Mouse (Mus musculus) neural tube, embryonic 11.5 days (tissue): ENCODE measurements around the gene Abca7. TPM values are rescaled to one million over a fixed set of nuclear protein-coding genes. Genes with fewer than 3 reads are reported as not detected.
A peak's percentile ranks its signal among the peaks of the same experiment; 100 is the strongest.
"Not testable (repeated sequence)": the region's sequence is repeated elsewhere in the genome, so short reads cannot be mapped to it uniquely, and the experiment has no call there.

Experiments
- ATAC-seq: fragments of 200-750 bp; cut with Nextera tagmentation; 2 replicates; pipeline ENCODE4 v1.8.0; 2017; ENCODE audit warnings: moderate number of reproducible peaks, mild to moderate bottlenecking, moderate TSS enrichment, moderate library complexity; ENCODE audit not compliant: insufficient read depth, low FRiP score, low TSS enrichment
- DNase-seq: peaks from one replicate; pipeline ENCODE4 v3.0.0-alpha.2; 2015; ENCODE audit warnings: low spot score
- H3K27ac ChIP-seq: fragments of 300-500 bp; sonication (generic); 2 replicates; pipeline ENCODE4 v1.5.1; 2014; ENCODE audit warnings: low read depth, mild to moderate bottlenecking, low read length
- H3K27me3 ChIP-seq: fragments of 300-500 bp; sonication (generic); 2 replicates; pipeline ENCODE4 v1.6.1; 2014; ENCODE audit warnings: mild to moderate bottlenecking, low read length, mixed read lengths; ENCODE audit not compliant: control insufficient read depth, insufficient read depth
- H3K36me3 ChIP-seq: fragments of 300-500 bp; sonication (generic); 2 replicates; pipeline ENCODE4 v1.6.1; 2014; ENCODE audit warnings: mild to moderate bottlenecking, low read length, moderate library complexity, mixed read lengths; ENCODE audit not compliant: control insufficient read depth, insufficient read depth
- H3K4me1 ChIP-seq: fragments of 300-500 bp; sonication (generic); 2 replicates; pipeline ENCODE4 v1.6.1; 2014; ENCODE audit warnings: low read length, mixed read lengths; ENCODE audit not compliant: control insufficient read depth, insufficient read depth
- H3K4me2 ChIP-seq: fragments of 300-500 bp; sonication (generic); 2 replicates; pipeline ENCODE4 v1.6.1; 2014; ENCODE audit warnings: low read depth, mild to moderate bottlenecking, moderate library complexity
- H3K4me3 ChIP-seq: fragments of 300-500 bp; sonication (generic); 2 replicates; pipeline ENCODE4 v1.5.1; 2014; ENCODE audit warnings: low read depth, low read length
- H3K9ac ChIP-seq: fragments of 300-500 bp; sonication (generic); 2 replicates; pipeline ENCODE4 v1.6.1; 2014; ENCODE audit warnings: mild to moderate bottlenecking, low read length
- H3K9me3 ChIP-seq: fragments of 300-500 bp; sonication (generic); 2 replicates; pipeline ENCODE4 v1.6.1; 2016; ENCODE audit warnings: low read length; ENCODE audit not compliant: control insufficient read depth
- WGBS: fragments of 180-500 bp; shearing (Covaris S2); extraction: QIAGEN DNeasy Blood & Tissue Kit; methylation state at CpG from one replicate; pipeline ENCODE4 v1.1.7; 2014; 5-methylcytosine and 5-hydroxymethylcytosine counted together
- polyA plus RNA-seq: library from polyadenylated mRNA; unstranded; fragments of >200 nt; fragmentation: Nextera tagmentation; extraction: Ambion mirVana; gene quantifications from 2 replicates; pipeline ENCODE4 v1.2.1, GENCODE M21; 2014

The Abca7 gene
- polyA plus RNA-seq, 1 experiment from 2014 or later, result 7.0 TPM

GRCm38 (mm10) chr10:79958140-79958816 is 38.0 kb upstream of the Abca7 start:
- H3K27ac ChIP-seq, result no peak overlapping the region
- H3K4me3 ChIP-seq, result no peak overlapping the region
- WGBS, result 4% methylated on average over 21 of the region's 21 CpGs

GRCm38 (mm10) chr10:79959412-79959811 is 36.9 kb upstream of the Abca7 start:
- not testable (repeated sequence) for H3K4me3 ChIP-seq, DNase-seq, H3K9me3 ChIP-seq, H3K9ac ChIP-seq, H3K27ac ChIP-seq, ATAC-seq, H3K4me1 ChIP-seq, H3K27me3 ChIP-seq, H3K4me2 ChIP-seq, H3K36me3 ChIP-seq
- 39% methylated on average over 10 of the region's 10 CpGs for WGBS

More at GRCm38 (mm10) chr10:79958140-79958816, 38.0 kb upstream of the Abca7 start:
- Histone ChIP-seq H3K36me3 (peaks cover 5% of the 10 kb centered on the region), H3K4me1 (peaks cover 6% of the 10 kb centered on the region), H3K9ac (peak overlapping the region; percentile 26; the same call in 1 of the 2 replicates), H3K27me3 (no peaks in the 10 kb centered on the region), H3K4me2 (no peak overlapping the region), H3K9me3 (no peaks in the 10 kb centered on the region)
- ATAC-seq, result no peak
- peak; percentile 81 for DNase-seq

GRCm38 (mm10) chr10:79959847-79960601 is 36.3 kb upstream of the Abca7 start, which contains the start of gene Wdr18:
TSS of gene Wdr18 (plus strand) at chr10:79960152.
- WGBS, result under 1% methylated on average over 61 of the region's 61 CpGs
- peaks cover 10% of the 10 kb centered on the region; the same call in 1 of the 2 replicates for H3K36me3 ChIP-seq
- ATAC-seq, result peak; percentile 90
- no peaks in the 10 kb centered on the region for H3K27me3 ChIP-seq
- no peaks in the 10 kb centered on the region for H3K9me3 ChIP-seq
- peak within 1 kb of the TSS; percentile 14; the same call in 1 of the 2 replicates for H3K27ac ChIP-seq
- H3K4me3 ChIP-seq, result peak within 1 kb of the TSS; percentile 97
- H3K4me2 ChIP-seq, result peak within 1 kb of the TSS; percentile 77
- peak; percentile 100 for DNase-seq
- peaks cover 6% of the 10 kb centered on the region for H3K4me1 ChIP-seq
- peak within 1 kb of the TSS; percentile 80 for H3K9ac ChIP-seq

- no peak for DNase-seq
- no peak overlapping the region; the same call in 1 of the 2 replicates for H3K27ac ChIP-seq
- H3K9ac ChIP-seq, result peak overlapping the region; percentile 80
- peaks cover 11% of the 10 kb centered on the region; the same call in 1 of the 2 replicates for H3K36me3 ChIP-seq
- H3K4me2 ChIP-seq, result peak overlapping the region; percentile 77
- H3K4me3 ChIP-seq, result peak overlapping the region; percentile 97
- no peaks in the 10 kb centered on the region for H3K9me3 ChIP-seq
- H3K4me1 ChIP-seq, result peaks cover 6% of the 10 kb centered on the region
- 19% methylated on average over 10 of the region's 10 CpGs for WGBS
- H3K27me3 ChIP-seq, result no peaks in the 10 kb centered on the region
- no peak; the same call in 1 of the 2 replicates for ATAC-seq
Observed at GRCm38 (mm10) chr10:79960671-79961294, 35.5 kb upstream of the Abca7 start.

GRCm38 (mm10) chr10:79964727-79965126 is 31.6 kb upstream of the Abca7 start:
- Histone ChIP-seq H3K9me3 (no peaks in the 10 kb centered on the region), H3K4me3 (no peak overlapping the region), H3K27me3 (peaks cover 4% of the 10 kb centered on the region; the same call in 1 of the 2 replicates), H3K4me1 (peaks cover 6% of the 10 kb centered on the region), H3K9ac (no peak overlapping the region), H3K36me3 (peaks cover 29% of the 10 kb centered on the region), H3K27ac (no peak overlapping the region), H3K4me2 (no peak overlapping the region)
- no peak for DNase-seq
- ATAC-seq, result no peak
- 93% methylated on average over 7 of the region's 7 CpGs for WGBS

GRCm38 (mm10) chr10:79965325-79965724 is 31.0 kb upstream of the Abca7 start:
- Histone ChIP-seq H3K27me3 (peaks cover 7% of the 10 kb centered on the region), H3K4me2 (no peak overlapping the region), H3K9ac (no peak overlapping the region), H3K27ac (no peak overlapping the region), H3K4me1 (peaks cover 6% of the 10 kb centered on the region), H3K36me3 (peaks cover 29% of the 10 kb centered on the region), H3K4me3 (no peak overlapping the region), H3K9me3 (no peaks in the 10 kb centered on the region)
- no peak for DNase-seq
- WGBS, result 95% methylated on average over 5 of the region's 5 CpGs
- ATAC-seq, result no peak

- Histone ChIP-seq H3K4me3 (no peak overlapping the region), H3K27ac (no peak overlapping the region), H3K36me3 (peaks cover 29% of the 10 kb centered on the region), H3K9ac (no peak overlapping the region), H3K27me3 (peaks cover 24% of the 10 kb centered on the region), H3K9me3 (no peaks in the 10 kb centered on the region), H3K4me1 (no peaks in the 10 kb centered on the region), H3K4me2 (no peak overlapping the region)
- no peak for DNase-seq
- 93% methylated on average over 5 of the region's 5 CpGs for WGBS
- no peak for ATAC-seq
Observed at GRCm38 (mm10) chr10:79966886-79967400, 29.4 kb upstream of the Abca7 start.

GRCm38 (mm10) chr10:79968181-79968580 is 28.1 kb upstream of the Abca7 start:
- H3K9ac ChIP-seq, result no peak overlapping the region
- H3K27ac ChIP-seq, result no peak overlapping the region
- peaks cover 24% of the 10 kb centered on the region for H3K36me3 ChIP-seq
- ATAC-seq (no peak), DNase-seq (no peak)
- H3K4me1 ChIP-seq, result no peaks in the 10 kb centered on the region
- H3K4me2 ChIP-seq, result no peak overlapping the region
- H3K4me3 ChIP-seq, result no peak overlapping the region
- no peaks in the 10 kb centered on the region for H3K9me3 ChIP-seq
- peaks cover 26% of the 10 kb centered on the region for H3K27me3 ChIP-seq
- WGBS, result 78% methylated on average over 1 of the region's 1 CpGs
